Mouse (Mus musculus) heart, postnatal 4 days (tissue): ENCODE results near the gene Asb10. TPM values are rescaled to one million over a fixed set of nuclear protein-coding genes. Genes with fewer than 3 reads are reported as not detected.
A peak's percentile ranks its signal among the peaks of the same experiment; 100 is the strongest.
"Not testable (repeated sequence)": the region's sequence is repeated elsewhere in the genome, so short reads cannot be mapped to it uniquely, and the experiment has no call there.

Source experiments
- DNase-seq: peaks from one replicate; pipeline ENCODE4 v3.0.0; 2021
- total RNA-seq, 2 experiments: library from RNA; stranded (reverse); gene quantifications; 2 replicates each; pipeline ENCODE4 v1.2.3; 2021

The Asb10 gene
- 10 to 100 TPM; 19.8 to 23.1 TPM for total RNA-seq

DNA sequence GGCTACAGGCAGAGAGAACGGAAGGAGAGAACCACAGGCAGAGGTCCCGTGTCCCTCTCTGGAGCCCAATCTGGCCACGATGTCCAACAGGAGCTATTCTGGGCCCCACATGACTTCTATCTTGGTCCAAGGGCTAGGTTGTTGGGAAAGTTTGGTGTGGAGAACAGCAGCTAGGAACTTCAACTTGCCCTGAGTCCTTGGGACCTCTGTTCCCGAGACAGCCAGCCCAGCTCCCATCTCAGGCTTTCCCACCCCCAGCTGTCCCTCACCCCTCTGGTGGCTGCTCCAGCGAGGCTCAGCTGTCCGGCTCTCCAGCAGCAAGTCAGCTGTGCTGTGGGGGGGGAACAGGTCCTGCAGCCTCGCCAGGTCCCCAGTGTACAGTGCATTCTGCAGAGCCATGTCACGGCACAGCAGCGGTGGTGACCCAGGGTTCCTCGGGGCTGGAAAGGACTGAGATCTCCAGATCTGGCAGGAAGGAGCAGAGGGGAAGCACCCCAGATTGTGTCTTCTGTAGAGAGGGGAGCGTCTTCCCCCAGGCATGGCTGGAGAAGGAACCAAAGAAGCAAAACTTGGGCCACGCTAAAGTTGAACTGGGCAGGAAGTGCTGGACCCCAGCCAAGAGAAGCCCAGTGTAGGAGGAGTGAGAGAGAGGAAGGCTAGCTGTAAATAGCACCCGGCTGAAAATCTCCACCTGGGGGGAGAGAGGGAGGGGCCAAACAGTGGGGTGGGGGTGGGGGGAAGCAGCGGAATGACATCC is at the start of gene Asb10:
Gene Asb10 (minus strand): TSS at position 592 of the 757 bp plus-strand sequence.
- DNase-seq = peak; percentile 84

DNA sequence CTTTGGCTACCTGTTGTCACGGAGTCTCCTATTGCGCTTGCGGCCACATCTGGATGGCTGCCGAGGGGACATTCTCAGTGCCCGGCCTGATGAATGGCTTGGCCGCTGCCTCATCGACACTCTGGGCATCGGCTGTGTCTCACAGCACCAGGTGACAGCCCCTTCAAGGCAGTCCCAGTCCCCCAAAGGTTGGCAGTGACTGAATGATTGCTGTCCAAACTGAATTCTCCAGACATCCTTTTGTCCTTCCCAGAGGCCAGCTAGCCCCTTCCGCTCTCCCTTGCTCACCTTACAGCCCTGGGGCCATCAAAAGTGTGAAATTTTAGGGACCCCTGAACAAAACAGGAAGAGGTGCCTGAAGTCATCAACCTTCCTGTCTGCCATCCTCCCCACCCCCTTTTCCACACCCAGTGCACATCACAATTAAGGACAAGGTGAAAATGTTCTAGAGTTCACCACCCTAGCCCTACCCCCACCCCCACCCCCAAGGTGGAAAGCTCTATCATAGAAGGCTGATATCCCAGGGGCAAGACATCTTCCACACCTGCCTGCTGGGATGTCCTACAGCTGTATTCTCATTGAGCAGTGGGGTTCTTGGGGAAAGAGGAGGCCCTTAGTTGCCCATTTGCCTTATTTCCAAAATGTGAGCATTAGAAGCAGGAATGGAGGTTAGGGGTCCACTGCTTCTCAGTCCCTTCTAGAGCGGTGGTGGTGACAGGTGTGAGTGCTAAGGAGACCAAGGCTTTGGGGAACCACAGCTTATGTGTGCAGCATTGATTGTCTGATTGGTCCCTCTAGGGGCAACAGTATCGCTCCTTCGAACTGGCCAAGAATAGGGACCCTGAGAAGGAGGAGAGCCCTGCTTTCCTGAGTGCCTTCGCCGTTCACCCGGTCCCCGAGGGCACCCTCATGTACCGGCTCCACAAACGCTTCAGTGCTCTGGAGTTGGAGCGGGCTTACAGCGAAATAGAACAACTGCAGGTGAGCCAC is 49.0 kb upstream of the Asb10 start:
- DNase-seq = no peak

DNA sequence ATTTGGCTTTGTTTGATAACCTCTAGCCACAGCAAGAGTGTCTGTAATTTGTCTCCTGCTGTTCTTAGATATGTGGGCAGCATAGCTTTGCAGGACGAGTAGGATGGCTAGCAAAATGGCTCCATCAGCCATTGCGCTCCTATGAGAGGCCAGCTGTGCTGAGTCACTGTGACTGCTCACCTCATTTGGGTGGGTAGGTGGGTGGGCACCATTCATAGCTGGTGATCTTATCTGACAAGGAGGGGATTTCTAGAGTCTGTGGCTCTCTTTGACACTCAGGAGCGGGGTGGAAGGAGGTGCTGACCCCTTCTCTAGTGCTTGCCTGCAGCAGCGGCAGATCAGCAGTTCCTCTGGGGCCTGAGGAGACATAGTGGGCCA is 46.4 kb upstream of the Asb10 start:
- no peak for DNase-seq

DNA sequence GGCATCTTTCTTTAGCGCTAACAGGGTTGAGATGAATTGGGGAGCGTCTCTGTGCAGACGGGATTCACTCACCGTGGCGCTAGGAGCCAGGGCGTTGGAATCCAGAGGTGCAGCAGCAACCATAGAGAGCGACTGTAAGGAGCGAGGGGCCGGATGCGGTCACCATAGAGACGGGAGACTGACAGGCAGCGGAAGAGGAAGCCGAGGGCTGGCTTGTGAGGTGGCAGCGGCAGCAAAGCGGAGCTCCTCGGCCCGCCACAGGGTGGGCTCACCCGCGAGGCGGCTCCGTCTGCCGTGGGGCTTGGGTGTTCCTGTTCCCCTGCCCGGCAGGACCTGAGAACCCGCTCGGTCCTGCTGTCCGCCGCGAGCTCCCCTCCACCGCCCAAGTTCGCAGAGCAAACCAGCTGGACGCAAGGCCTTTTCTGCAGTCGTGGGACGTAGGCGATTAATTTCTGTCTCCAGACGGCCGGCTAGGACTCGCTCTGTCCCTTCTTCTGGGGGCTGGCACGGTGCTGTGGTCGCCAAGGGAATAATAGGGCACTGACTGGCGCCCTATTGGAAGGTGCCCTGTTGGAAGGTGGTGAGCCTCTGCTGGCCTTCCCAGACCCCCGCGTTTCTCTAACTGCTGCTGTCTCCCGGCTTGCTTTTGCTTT is 45.9 kb upstream of the Asb10 start, which contains the start of gene Chpf2:
Gene Chpf2 (plus strand): TSS at position 195 of the 653 bp plus-strand sequence.
- DNase-seq = peak; percentile 80

DNA sequence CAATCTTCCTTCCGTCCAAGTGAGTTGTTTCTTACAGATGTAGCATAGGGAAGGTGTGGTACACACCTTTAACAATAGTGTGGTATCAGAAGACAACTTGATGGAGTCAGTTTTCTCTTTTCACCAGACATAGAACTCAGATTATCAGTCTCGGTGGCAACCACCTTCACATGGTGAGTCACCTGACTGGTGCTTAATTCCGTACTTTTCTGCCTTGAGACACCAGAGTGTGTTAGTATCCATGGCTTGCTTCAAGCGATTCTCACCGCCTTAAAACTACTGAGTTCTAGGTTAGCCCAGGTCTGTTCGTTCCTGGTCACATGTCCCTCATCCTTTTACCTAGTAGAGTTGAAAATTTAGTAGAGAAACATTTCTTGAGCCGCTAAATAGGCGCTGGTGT is 45.3 kb upstream of the Asb10 start:
- no peak for DNase-seq

DNA sequence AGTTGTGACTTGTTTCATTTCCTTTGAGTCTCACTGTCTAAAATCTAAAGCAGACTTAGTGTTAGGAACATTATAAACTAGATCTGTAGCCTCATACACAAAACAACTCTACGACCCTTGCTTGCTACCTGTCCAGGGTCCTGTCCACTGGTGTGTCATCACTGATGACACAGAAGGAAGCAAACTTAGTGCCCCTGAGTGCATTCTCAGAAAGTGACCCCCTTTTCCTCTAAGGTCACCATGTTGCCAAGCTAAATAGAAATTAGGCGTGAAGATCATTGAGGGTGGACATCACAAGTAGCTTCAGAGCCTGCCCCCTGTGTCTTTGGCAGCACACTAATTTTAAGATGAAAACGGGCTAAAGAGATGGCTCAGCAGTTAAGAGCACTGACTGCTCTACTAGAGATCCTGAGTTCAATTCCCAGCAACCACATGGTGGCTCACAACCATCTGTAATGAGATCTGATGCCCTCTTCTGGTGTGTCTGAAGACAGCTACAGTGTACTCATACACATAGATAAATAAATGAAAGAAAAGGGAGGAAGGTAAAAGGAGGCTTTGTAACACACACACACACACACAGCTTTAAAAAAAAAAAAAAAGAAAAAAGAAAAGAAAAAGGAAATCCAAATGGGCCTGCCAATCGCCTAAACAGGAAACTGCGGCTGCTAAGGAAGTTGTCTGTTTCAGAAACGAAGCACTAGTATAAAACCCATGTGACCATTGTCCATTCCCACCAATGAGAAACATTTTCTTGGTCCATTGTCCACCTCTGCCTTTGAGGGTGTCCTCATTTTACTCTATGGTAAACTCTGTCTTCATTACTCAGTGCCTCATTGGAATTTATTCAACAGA is 37.6 kb upstream of the Asb10 start:
- no peak for DNase-seq

DNA sequence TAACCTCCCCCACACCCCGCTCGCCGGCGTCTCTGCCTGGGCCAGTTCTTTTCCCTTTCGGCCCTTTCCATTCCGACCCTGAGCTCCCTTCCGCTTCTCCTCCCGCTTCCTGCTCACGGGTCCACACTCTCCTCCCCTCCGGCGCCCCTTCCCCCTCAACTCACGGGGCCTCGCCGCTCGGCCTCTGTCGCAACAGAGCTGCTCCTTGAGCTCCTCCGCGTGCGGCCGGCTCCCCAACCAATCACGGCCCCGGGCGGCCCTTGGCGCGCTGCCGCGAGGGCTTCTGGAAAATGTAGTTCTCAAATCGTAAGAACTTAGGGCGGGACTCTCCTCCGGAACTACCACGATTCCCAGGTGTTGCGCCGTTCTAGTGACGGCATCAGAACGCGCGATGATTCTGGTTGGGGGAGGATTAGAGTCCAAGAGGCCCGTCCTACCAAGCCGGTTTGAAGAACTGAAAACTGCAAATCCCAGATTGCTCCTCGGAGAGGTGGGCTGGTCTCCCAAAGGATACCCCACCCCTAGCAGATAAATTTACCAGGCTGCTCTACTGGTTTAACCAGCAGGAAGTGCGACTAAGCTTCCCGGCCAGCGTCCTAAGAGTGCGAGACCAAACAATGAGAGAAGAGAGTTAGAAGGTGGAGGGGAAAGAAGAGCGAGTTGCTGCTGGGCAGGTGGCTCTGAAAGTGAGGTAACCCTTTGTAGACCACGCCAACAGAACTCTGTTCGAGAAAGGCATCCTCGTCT is 36.6 kb upstream of the Asb10 start, which contains the start of gene Abcf2:
Gene Abcf2 (minus strand): TSS at position 285 of the 747 bp plus-strand sequence.
- DNase-seq = peak; percentile 100

DNA sequence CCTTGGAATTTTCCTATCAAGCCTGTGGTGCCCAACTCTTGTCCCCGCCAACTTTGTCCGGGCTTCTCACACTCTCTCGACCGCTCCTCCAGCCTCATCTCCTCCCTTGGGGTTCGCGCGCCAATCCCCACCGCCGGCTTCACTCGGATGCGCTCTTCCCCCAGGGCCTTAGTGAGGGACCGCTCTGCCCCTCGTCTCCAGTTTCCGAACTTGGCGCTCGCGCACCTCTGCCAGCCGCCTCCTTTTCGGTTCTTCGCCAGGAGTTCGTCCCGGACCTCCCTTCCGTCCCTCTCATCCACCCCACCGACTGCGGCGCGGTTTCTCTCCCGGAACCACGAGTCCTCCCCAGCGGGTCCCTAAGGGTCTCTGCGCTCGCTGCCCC is 36.0 kb upstream of the Asb10 start:
- no peak for DNase-seq

DNA sequence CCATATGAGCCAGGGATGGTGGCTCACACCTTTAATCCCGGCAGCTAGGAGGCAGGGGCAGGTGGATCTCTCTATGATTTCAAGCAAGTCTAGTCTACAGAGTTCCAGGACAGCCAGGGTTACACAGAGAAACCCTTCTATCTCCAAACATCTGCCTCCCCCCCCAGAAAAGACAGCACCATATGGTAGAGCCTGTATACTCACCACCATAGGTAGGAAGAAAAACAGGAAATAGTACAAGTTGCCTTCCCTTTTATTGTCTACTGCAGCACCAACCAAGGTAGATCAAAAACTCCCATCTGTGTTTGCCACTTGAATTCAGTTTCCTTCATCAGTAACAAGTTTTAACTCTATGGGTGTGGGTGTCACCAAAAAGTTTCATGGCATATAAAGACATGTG is 35.2 kb upstream of the Asb10 start:
- no peak for DNase-seq

DNA sequence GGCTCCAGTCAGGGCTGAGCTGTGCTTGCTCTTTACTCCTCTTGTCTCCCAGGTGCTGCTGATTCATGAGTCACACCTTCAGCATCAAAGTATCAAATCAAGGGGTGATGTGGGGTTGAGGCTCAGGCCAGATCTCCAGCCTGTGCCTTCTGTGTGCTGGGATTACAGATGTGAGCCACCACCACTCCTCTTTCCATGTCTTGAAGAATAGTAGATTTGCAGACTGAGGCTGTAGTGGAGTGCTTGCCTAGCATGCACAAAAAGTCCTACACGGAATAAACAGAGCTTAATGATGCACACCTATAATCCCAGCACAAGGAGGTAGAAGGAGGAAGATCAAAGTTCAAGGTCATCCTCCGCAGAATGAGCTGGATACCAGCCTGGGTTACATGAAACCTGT is 15.9 kb upstream of the Asb10 start, which contains the start of gene 4931409K22Rik:
Gene 4931409K22Rik (minus strand): TSS at position 101 of the 400 bp plus-strand sequence.
- DNase-seq = no peak

DNA sequence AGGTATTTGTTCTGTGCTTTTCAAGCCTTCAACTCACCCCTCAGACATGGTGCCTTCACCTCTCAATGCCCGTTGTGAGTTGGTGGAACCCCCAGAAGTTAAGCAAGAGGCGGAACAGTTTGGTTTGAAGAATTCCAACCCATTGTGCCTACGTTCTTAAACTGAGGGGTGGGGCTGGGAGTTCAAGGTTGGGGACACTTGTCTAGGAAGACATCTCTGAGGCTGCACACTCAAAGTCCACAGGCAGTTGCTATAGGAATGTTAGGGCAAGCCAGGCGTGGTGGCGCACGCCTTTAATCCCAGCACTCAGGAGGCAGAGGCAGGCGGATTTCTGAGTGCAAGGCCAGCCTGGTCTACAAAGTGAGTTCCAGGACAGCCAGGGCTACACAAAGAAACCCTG is 14.6 kb upstream of the Asb10 start:
- DNase-seq = not testable (repeated sequence)

DNA sequence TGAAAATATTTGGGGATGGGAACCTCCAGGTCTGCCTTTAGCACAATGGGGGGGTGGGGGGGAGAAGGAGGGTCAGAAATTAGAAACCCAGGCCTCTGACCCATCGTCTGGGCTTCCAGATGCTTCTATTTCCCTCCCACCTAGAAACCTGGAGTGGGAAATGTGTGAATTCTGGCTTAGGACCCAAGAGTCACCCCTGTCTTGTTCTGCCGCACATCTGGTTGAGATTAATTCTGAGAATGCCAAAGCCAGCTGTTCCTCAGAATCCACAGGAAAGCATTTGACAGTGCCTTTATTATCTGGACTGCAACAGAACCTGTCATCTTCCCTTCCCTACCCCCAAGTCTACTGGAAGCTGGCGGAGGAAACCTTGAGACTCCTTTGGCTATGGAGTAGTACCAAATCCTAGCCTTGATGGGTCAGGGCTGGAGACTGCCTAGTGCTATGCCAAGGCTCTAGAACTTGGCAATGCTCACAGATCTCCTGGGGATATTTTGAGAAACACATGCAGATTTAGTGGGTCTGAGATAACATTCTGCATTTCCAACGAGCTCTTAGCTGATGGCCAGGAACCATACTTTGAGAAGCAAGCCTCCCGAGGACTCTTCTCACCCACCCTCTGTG is 13.0 kb upstream of the Asb10 start:
- no peak for DNase-seq

DNA sequence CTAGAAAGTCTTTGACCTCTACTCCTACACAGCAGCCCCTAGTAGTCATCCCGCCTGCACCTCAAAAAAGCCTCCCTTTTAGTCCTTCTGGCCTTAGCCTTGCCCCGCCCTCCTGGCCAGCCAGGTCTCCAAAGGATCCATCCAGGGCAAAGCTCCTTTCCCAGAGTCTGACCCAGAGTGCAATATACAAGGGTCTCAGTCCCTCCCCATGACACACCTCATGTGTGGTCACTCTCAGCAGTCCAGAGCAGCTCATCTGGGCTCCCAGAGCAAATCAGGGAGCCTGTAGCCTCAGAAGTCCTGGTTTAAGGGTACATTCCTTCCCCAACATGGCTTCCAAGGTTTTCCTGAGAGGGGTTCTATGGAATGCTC is 10.5 kb upstream of the Asb10 start:
- no peak for DNase-seq

DNA sequence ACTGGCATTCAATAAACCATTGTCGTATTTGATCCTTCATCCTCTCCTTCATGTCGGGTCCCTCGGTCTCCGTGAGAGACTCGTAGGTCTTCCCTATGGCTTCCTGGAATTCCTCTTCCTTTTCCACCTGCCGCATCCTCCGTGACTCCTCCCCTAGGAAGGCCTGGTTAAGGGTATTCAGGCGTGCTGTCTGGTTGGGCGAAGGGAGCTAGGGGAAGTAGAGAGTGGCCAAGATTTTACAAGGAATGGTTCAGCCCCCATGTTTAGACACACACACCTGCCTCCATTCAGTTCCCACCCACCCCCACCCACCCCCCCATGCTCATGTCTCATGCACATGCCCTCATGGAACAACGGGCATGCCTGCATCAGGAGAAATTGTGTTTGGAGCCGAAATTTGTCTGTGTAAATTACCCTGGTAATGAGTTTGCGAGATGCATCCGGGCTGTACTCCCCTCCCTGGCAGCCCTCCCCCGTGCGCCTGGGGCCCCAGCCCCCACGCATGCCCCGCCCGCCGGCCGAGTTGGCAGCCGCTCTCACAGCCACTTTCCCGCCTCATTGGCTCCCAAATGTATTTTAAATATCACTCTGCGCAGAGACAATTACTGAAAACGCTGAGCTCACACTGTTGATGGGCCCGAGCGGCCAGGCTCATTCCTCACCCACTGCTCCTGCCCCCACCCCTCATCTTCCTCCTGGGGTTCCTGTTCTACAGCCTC is 10.0 kb upstream of the Asb10 start:
- peak; percentile 73 for DNase-seq

DNA sequence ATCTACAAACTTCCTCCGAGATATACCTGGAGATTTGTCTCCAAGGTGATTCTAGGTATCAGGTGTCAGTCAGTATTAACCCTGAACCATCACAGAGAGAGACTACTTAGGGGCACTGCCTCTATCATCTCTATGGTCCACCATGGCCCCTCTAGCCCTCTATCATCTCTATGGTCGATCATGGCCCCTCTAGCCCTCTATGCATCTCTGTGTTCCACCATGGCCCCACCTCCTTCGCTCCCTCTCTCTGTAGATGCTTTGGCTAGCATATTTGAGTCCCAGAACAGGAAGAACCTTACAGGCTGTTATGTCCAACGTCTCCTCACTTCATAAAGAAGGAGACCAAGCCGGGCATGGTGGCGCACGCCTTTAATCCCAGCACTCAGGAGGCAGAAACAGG is 1.9 kb upstream of the Asb10 start:
- DNase-seq = no peak

DNA sequence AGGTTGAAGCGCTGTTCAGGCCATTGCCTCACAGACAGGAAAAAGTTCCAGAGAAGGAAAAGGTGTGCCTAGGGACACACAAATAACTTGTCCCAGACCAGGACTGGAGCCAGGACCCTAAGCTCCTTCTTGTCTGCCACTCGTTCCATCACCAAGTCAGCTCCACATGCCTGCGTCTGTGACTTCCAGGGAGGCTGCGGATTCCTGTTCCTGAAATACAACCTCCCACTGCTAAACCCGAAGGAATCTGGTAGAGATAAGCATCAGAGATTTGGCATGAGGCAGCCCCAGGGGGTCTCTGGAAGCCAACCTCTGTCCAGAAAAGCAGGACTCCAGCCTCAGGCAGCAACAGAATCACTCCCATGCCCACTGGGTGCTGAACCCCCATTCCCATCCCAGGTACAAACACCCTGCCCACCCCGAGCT is 379 bp upstream of the Asb10 start:
- DNase-seq = no peak

DNA sequence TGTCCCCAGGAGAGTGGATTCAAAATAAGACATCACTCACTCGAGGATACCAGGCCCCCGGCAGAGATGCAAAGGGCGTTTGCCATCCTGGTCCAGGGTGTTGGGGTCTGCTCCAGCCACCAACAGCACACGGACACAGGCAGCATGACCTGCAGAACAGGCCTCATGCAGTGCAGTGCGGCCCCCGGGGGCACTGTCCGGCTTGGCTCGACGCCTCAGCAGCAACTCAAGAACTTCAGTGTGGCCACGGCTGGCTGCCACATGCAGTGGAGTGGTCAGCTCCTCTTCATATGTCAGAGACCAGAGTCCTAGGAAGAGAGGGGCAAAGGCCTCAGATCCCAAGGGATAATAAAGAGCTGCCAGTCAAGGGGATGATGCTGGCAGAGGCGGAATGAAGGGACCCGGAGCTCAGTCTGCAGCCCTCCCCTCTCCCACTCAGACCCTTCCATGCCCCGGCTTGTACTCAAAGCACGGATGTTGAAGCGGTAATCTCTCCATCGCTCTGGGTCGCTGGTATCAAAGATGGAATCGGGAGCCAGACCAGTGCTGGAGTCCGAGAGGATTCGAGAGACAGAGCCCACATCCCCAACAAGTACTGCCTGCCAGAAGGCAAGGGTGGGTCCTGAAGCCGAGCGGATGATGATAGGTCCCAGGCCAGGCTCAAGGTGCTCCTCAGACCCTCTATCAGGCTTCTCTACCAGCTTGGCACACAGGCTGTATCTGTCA is 1.0 kb downstream of the Asb10 start:
- peak; percentile 18 for DNase-seq

DNA sequence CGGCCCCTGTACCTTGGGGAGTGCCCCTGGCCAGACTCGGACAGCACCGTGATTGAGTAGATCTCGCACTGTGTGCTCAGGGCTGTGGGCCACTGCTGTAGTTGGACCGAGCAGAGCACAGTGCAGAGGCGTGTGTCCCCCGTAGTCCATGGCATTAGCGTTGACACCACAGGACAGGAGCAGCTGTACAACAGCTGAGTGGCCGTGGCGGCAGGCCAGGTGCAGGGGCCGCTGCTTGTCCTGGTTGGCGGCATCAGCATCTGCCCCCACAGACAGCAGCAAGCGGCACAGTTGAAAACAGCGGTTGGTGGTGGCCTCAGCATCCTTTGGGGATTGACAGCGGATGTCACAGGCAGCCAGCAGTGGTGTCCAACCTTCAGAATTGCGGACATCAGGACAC is 3.2 kb downstream of the Asb10 start:
- peak; percentile 66 for DNase-seq

DNA sequence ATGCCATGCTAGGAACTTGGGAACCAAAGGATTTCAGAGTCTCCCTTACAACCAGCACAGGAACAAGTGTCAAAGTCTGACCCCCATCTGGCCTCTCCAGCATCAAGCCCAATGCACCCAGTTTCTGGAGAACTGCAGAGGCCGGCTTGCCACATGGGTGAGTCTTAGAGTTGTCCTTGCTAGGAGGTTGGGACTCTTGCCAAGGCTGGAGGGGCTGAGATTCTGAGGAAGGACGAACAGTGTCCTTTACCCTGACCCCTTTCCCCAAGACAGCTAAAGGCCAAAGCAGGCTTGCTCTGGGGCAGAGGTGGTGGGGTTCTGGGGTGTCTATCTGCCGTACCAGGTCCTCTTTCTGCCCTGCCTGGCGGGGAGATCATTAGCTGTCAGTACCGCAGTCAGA is 4.3 kb downstream of the Asb10 start:
- no peak for DNase-seq
